Mouse (Mus musculus) thymus, adult 2 months (tissue): ENCODE measurements around the gene Arhgap17. TPM values are rescaled to one million over a fixed set of nuclear protein-coding genes. Genes with fewer than 3 reads are reported as not detected.

Experiments
- DNase-seq: peaks from one replicate; pipeline ENCODE4 v3.0.0; 2021
- H3K27ac ChIP-seq: fragments of 200-500 bp; 2 replicates; pipeline ENCODE4 v1.5.1; 2012; ENCODE audit warnings: low read length, control low read depth; ENCODE audit not compliant: control insufficient read depth, insufficient read depth
- H3K27me3 ChIP-seq: fragments of 200-500 bp; 2 replicates; pipeline ENCODE4 v1.6.1; 2012; ENCODE audit warnings: mild to moderate bottlenecking, low read length, moderate library complexity, mixed read lengths; ENCODE audit not compliant: control insufficient read depth, insufficient read depth
- H3K36me3 ChIP-seq: fragments of 200-500 bp; 2 replicates; pipeline ENCODE4 v1.6.1; 2012; ENCODE audit warnings: mild to moderate bottlenecking, low read length, moderate library complexity; ENCODE audit not compliant: control insufficient read depth, insufficient read depth
- H3K4me1 ChIP-seq: fragments of 200-500 bp; replicated peaks from 2 replicates; pipeline ENCODE4 v1.6.1; 2012; ENCODE audit warnings: low read length; ENCODE audit not compliant: control insufficient read depth, insufficient read depth
- H3K4me3 ChIP-seq: fragments of 200-500 bp; 2 replicates; pipeline ENCODE4 v1.5.1; 2012; ENCODE audit warnings: mild to moderate bottlenecking, low read length, control low read depth, moderate library complexity; ENCODE audit not compliant: control insufficient read depth, insufficient read depth
- CTCF ChIP-seq: fragments of 200-500 bp; IDR thresholded peaks from 2 replicates; pipeline ENCODE4 v1.5.1; 2012; ENCODE audit warnings: mild to moderate bottlenecking, control low read depth, low read length, moderate library complexity, borderline replicate concordance; ENCODE audit not compliant: control insufficient read depth, poor library complexity, insufficient read depth; ENCODE audit errors: extremely low read depth
- POLR2A ChIP-seq: fragments of 200-500 bp; IDR thresholded peaks from 2 replicates; pipeline ENCODE4 v1.6.1; 2012; ENCODE audit warnings: mild to moderate bottlenecking, low read length, control low read depth, moderate library complexity; ENCODE audit not compliant: control insufficient read depth, poor library complexity, insufficient read depth; ENCODE audit errors: extremely low read depth
- WGBS: fragments of 180-500 bp; shearing (Covaris S2); methylation state at CpG from one replicate; pipeline ENCODE4 v1.1.7; 2018; 5-methylcytosine and 5-hydroxymethylcytosine counted together
- polyA plus RNA-seq: library from polyadenylated mRNA; depleted of rRNA; stranded (reverse); fragments of >200 nt; gene quantifications from 2 replicates; pipeline ENCODE4 v1.2.3, GENCODE M21; 2012

Arhgap17 gene
- polyA plus RNA-seq, 1 experiment, result 32.2 TPM

GRCm38 (mm10) chr7:123406988-123407387 is 37.3 kb upstream of the Arhgap17 start:
- no peak for DNase-seq
- no peaks in the 10 kb centered on the region for H3K4me1 ChIP-seq
- H3K4me3 ChIP-seq, result no peak overlapping the region
- 93% methylated on average over 4 of the region's 4 CpGs for WGBS
- peaks cover 17% of the 10 kb centered on the region; the same call in 1 of the 2 replicates for H3K36me3 ChIP-seq
- H3K27me3 ChIP-seq, result no peaks in the 10 kb centered on the region
- H3K27ac ChIP-seq, result no peak overlapping the region
- no peak for TF ChIP-seq CTCF
- TF ChIP-seq POLR2A, result no peak

GRCm38 (mm10) chr7:123405619-123406018 is 35.9 kb upstream of the Arhgap17 start:
- no peak for DNase-seq
- whole genome bisulfite sequencing, result 91% methylated on average over 3 of the region's 3 CpGs
- Histone ChIP-seq H3K27me3 (no peaks in the 10 kb centered on the region), H3K4me3 (no peak overlapping the region), H3K4me1 (no peaks in the 10 kb centered on the region), H3K36me3 (peaks cover 18% of the 10 kb centered on the region; the same call in 1 of the 2 replicates), H3K27ac (no peak overlapping the region)
- TF ChIP-seq CTCF, result no peak
- no peak for TF ChIP-seq POLR2A

GRCm38 (mm10) chr7:123404198-123404597 is 34.5 kb upstream of the Arhgap17 start:
- H3K27me3 ChIP-seq, result no peaks in the 10 kb centered on the region
- peaks cover 19% of the 10 kb centered on the region; the same call in 1 of the 2 replicates for H3K36me3 ChIP-seq
- no peaks in the 10 kb centered on the region for H3K4me1 ChIP-seq
- no peak overlapping the region for H3K4me3 ChIP-seq
- H3K27ac ChIP-seq, result no peak overlapping the region
- 97% methylated on average over 6 of the region's 6 CpGs for WGBS
- DNase-seq, result no peak
- TF ChIP-seq POLR2A (no peak), CTCF (no peak)

- WGBS, result 97% methylated on average over 3 of the region's 3 CpGs
- DNase-seq, result no peak
Observed at GRCm38 (mm10) chr7:123401121-123401520, 31.4 kb upstream of the Arhgap17 start.

GRCm38 (mm10) chr7:123399286-123399685 is 29.6 kb upstream of the Arhgap17 start:
- TF ChIP-seq POLR2A (no peak), CTCF (no peak)
- no peak for DNase-seq
- no peak overlapping the region for H3K4me3 ChIP-seq
- no peak overlapping the region for H3K27ac ChIP-seq
- no peaks in the 10 kb centered on the region for H3K27me3 ChIP-seq
- 92% methylated on average over 4 of the region's 4 CpGs for WGBS
- peaks cover 10% of the 10 kb centered on the region; the same call in 1 of the 2 replicates for H3K36me3 ChIP-seq
- no peaks in the 10 kb centered on the region for H3K4me1 ChIP-seq

More at GRCm38 (mm10) chr7:123401121-123401520, 31.4 kb upstream of the Arhgap17 start:
- Histone ChIP-seq H3K27ac (no peak overlapping the region), H3K27me3 (no peaks in the 10 kb centered on the region), H3K4me3 (no peak overlapping the region), H3K4me1 (no peaks in the 10 kb centered on the region), H3K36me3 (peaks cover 19% of the 10 kb centered on the region; the same call in 1 of the 2 replicates)
- TF ChIP-seq CTCF (no peak), POLR2A (no peak)

GRCm38 (mm10) chr7:123398828-123399227 is 29.1 kb upstream of the Arhgap17 start:
- peaks cover 8% of the 10 kb centered on the region; the same call in 1 of the 2 replicates for H3K36me3 ChIP-seq

GRCm38 (mm10) chr7:123397931-123398330 is 28.2 kb upstream of the Arhgap17 start:
- WGBS, result 96% methylated on average over 8 of the region's 8 CpGs
- Histone ChIP-seq H3K4me3 (no peak overlapping the region), H3K4me1 (no peaks in the 10 kb centered on the region), H3K36me3 (peaks cover 8% of the 10 kb centered on the region; the same call in 1 of the 2 replicates), H3K27ac (no peak overlapping the region), H3K27me3 (no peaks in the 10 kb centered on the region)
- DNase-seq, result no peak
- TF ChIP-seq POLR2A, result no peak
- no peak for TF ChIP-seq CTCF

More at GRCm38 (mm10) chr7:123398828-123399227, 29.1 kb upstream of the Arhgap17 start:
- peak; percentile 26 for DNase-seq
- Histone ChIP-seq H3K27ac (no peak overlapping the region), H3K27me3 (no peaks in the 10 kb centered on the region), H3K4me3 (no peak overlapping the region), H3K4me1 (no peaks in the 10 kb centered on the region)
- no peak for TF ChIP-seq CTCF
- no peak for TF ChIP-seq POLR2A
- 50% methylated on average over 7 of the region's 7 CpGs for WGBS
